Mouse (Mus musculus) midbrain, embryonic 15.5 days (tissue): ENCODE measurements around the gene 1700012B09Rik. TPM values are rescaled to one million over a fixed set of nuclear protein-coding genes. Genes with fewer than 3 reads are reported as not detected.
A peak's percentile ranks its signal among the peaks of the same experiment; 100 is the strongest.

Experiments
- ATAC-seq: fragments of 200-750 bp; cut with Nextera tagmentation; replicated peaks from 2 replicates; pipeline ENCODE4 v1.8.0; 2017; ENCODE audit warnings: moderate TSS enrichment
- H3K27ac ChIP-seq: fragments of 300-500 bp; sonication (generic); 2 replicates; pipeline ENCODE4 v1.5.1; 2015; ENCODE audit warnings: mild to moderate bottlenecking, inconsistent platforms
- H3K27me3 ChIP-seq: fragments of 300-500 bp; sonication (generic); replicated peaks from 2 replicates; pipeline ENCODE4 v1.6.1; 2015; ENCODE audit warnings: inconsistent platforms
- H3K36me3 ChIP-seq: fragments of 300-500 bp; sonication (generic); replicated peaks from 2 replicates; pipeline ENCODE4 v1.6.1; 2015; ENCODE audit warnings: inconsistent platforms
- H3K4me1 ChIP-seq: fragments of 300-500 bp; sonication (generic); 2 replicates; pipeline ENCODE4 v1.6.1; 2015; ENCODE audit warnings: inconsistent platforms
- H3K4me2 ChIP-seq: fragments of 300-500 bp; sonication (generic); 2 replicates; pipeline ENCODE4 v1.6.1; 2015; ENCODE audit warnings: inconsistent platforms, mild to moderate bottlenecking, moderate library complexity
- H3K4me3 ChIP-seq: fragments of 300-500 bp; sonication (generic); 2 replicates; pipeline ENCODE4 v1.5.1; 2015; ENCODE audit warnings: mild to moderate bottlenecking, inconsistent platforms
- H3K9ac ChIP-seq: fragments of 300-500 bp; sonication (generic); 2 replicates; pipeline ENCODE4 v1.6.1; 2015; ENCODE audit warnings: mild to moderate bottlenecking, inconsistent platforms
- H3K9me3 ChIP-seq: fragments of 300-500 bp; sonication (generic); 2 replicates; pipeline ENCODE4 v1.6.1; 2016; ENCODE audit warnings: inconsistent platforms
- WGBS: fragments of 180-500 bp; shearing (Covaris S2); methylation state at CpG from one replicate; pipeline ENCODE4 v1.1.7; 2015; ENCODE audit warnings: mixed read lengths; 5-methylcytosine and 5-hydroxymethylcytosine counted together
- polyA plus RNA-seq: library from polyadenylated mRNA; unstranded; fragments of >200 nt; fragmentation: Nextera tagmentation; extraction: Ambion mirVana; gene quantifications from 2 replicates; pipeline ENCODE4 v1.2.1, GENCODE M21; 2015

Gene 1700012B09Rik
- polyA plus RNA-seq, 1 experiment from 2014 or later: 3.7 TPM

DNA sequence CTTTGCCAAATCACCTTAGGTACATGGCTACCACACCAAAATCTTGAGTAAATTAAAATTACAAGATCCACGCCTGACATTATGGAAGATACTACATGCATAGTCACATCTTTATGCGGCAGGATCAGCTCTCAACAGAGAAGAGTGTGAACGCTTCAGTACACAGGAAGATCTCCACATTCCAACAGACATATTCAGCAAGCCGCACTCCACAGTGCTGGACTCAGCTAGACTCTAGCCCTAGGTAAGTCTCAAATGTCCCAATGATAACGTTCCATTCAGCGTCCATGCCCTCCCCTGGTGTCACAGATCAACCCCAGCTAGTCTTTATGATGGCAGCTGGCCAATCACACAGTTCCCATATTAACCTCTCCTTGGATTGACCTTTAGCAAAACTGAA is 44.8 kb downstream of the 1700012B09Rik start:
- Histone ChIP-seq H3K4me3 (no peak overlapping the region), H3K9me3 (no peaks in the 10 kb centered on the region), H3K4me2 (no peak overlapping the region), H3K4me1 (no peaks in the 10 kb centered on the region), H3K9ac (no peak overlapping the region), H3K27me3 (no peaks in the 10 kb centered on the region), H3K36me3 (no peaks in the 10 kb centered on the region), H3K27ac (no peak overlapping the region)
- no peak for ATAC-seq
- WGBS: 88% methylated on average over 6 of the region's 6 CpGs

- no peaks in the 10 kb centered on the region for H3K4me1 ChIP-seq
- no peaks in the 10 kb centered on the region for H3K36me3 ChIP-seq
- no peak overlapping the region for H3K4me2 ChIP-seq
- no peak overlapping the region for H3K9ac ChIP-seq
- H3K9me3 ChIP-seq: no peaks in the 10 kb centered on the region
- WGBS: 82% methylated on average over 5 of the region's 5 CpGs
- ATAC-seq: no peak
- no peaks in the 10 kb centered on the region; the same call in 1 of the 2 replicates for H3K27me3 ChIP-seq
- no peak overlapping the region for H3K27ac ChIP-seq
- no peak overlapping the region for H3K4me3 ChIP-seq
Measured at GRCm38 (mm10) chr9:14724755-14725420, 45.9 kb downstream of the 1700012B09Rik start.

DNA sequence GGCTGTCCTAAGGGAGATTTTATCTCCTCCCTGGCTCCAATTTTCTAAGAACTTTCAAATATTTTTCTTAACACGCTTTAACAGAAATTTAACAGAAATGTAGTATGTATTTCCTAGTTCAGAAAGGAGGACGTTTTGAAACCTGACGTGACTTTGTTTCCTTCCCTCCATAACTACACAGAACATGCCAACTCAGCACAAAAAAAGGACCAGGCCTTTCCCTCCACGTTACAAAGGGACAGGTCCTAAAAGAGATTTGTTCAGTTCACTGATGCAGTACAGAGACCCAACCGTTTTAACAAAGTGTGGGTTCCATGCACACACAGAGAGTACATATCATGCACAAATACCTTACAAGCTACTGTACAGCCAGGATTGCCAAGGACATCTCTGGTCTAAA is 49.2 kb downstream of the 1700012B09Rik start:
- no peak for ATAC-seq
- H3K4me1 ChIP-seq: no peaks in the 10 kb centered on the region; the same call in 1 of the 2 replicates
- H3K36me3 ChIP-seq: no peaks in the 10 kb centered on the region
- H3K9ac ChIP-seq: no peak overlapping the region
- no peaks in the 10 kb centered on the region for H3K9me3 ChIP-seq
- H3K4me3 ChIP-seq: no peak overlapping the region
- WGBS: 78% methylated on average over 5 of the region's 5 CpGs
- no peak overlapping the region for H3K4me2 ChIP-seq
- no peaks in the 10 kb centered on the region; the same call in 1 of the 2 replicates for H3K27me3 ChIP-seq
- H3K27ac ChIP-seq: no peak overlapping the region

DNA sequence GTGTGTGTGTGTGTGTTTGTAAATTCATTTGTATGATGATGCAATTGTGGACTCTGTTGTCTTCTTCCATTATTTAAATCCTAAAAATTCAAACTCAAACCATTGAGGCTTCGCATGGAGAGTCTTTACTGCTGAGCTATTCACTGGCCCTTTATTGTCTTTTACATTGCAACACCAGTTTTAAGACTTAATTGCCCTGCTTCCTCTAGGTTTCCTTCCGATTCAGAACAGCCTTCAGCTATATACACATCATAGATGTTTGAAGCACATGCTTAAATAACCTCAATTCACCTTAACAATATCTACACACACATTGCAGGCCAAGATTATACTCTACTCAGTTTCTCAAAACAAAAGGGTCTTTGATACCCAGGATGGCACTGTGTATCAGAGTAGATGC is 50.4 kb downstream of the 1700012B09Rik start:
- no peaks in the 10 kb centered on the region for H3K36me3 ChIP-seq
- WGBS: 76% methylated on average over 2 of the region's 2 CpGs
- H3K27me3 ChIP-seq: no peaks in the 10 kb centered on the region; the same call in 1 of the 2 replicates
- no peak overlapping the region for H3K9ac ChIP-seq
- no peak for ATAC-seq
- no peaks in the 10 kb centered on the region for H3K9me3 ChIP-seq
- H3K4me1 ChIP-seq: no peaks in the 10 kb centered on the region; the same call in 1 of the 2 replicates
- no peak overlapping the region for H3K27ac ChIP-seq
- H3K4me2 ChIP-seq: no peak overlapping the region
- H3K4me3 ChIP-seq: no peak overlapping the region

- Histone ChIP-seq H3K9ac (no peak overlapping the region), H3K27me3 (no peaks in the 10 kb centered on the region; the same call in 1 of the 2 replicates), H3K36me3 (no peaks in the 10 kb centered on the region), H3K27ac (no peak overlapping the region), H3K4me2 (no peak overlapping the region), H3K4me1 (no peaks in the 10 kb centered on the region; the same call in 1 of the 2 replicates), H3K9me3 (no peaks in the 10 kb centered on the region), H3K4me3 (no peak overlapping the region)
- ATAC-seq: no peak
Measured at GRCm38 (mm10) chr9:14718332-14718691, 52.5 kb downstream of the 1700012B09Rik start.

DNA sequence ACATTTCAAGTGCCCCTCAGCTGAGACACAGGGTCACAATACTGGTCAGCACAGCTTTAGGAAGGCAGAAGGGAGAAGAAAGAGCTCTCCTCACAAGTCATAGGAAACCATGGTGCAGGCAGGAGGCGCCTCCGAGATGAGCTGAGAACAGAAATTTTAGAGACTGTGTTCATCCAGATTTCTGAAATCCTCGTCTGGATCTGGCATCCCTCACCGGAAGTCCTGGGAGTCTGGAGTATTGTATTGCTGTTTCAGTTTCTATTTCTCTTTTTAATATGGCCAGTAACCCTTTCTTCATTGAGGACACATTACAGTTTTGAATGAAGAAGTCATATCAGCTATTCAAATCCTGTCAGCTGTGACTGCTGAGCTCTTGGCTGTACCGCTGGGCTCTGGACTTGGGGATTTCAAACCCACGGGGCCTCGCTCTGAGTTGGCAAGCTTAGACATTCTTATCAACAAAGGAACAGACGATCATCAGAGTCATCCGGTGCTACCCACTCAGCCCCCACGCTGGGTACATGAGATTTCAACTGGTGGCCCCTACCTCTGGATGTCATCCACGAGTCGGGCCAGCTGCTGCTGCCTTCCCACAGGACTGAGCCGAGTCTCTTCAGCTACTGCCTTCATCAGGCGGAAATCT is 53.0 kb downstream of the 1700012B09Rik start:
- H3K9ac ChIP-seq: no peak overlapping the region
- H3K27me3 ChIP-seq: no peaks in the 10 kb centered on the region; the same call in 1 of the 2 replicates
- WGBS: 34% methylated on average over 14 of the region's 14 CpGs
- peak; percentile 86 for ATAC-seq
- H3K4me2 ChIP-seq: no peak overlapping the region
- no peaks in the 10 kb centered on the region for H3K9me3 ChIP-seq
- H3K36me3 ChIP-seq: no peaks in the 10 kb centered on the region
- no peak overlapping the region for H3K4me3 ChIP-seq
- no peaks in the 10 kb centered on the region; the same call in 1 of the 2 replicates for H3K4me1 ChIP-seq
- no peak overlapping the region for H3K27ac ChIP-seq

GRCm38 (mm10) chr9:14715258-14715657 is 55.6 kb downstream of the 1700012B09Rik start:
- Histone ChIP-seq H3K36me3 (no peaks in the 10 kb centered on the region), H3K4me2 (no peak overlapping the region), H3K27ac (no peak overlapping the region), H3K27me3 (no peaks in the 10 kb centered on the region; the same call in 1 of the 2 replicates), H3K4me3 (no peak overlapping the region), H3K9ac (no peak overlapping the region), H3K9me3 (no peaks in the 10 kb centered on the region), H3K4me1 (no peaks in the 10 kb centered on the region; the same call in 1 of the 2 replicates)
- 90% methylated on average over 15 of the region's 15 CpGs for WGBS
- ATAC-seq: no peak

- Histone ChIP-seq H3K36me3 (no peaks in the 10 kb centered on the region), H3K27me3 (no peaks in the 10 kb centered on the region), H3K4me1 (no peaks in the 10 kb centered on the region), H3K27ac (no peak overlapping the region), H3K4me3 (no peak overlapping the region), H3K9ac (no peak overlapping the region), H3K9me3 (no peaks in the 10 kb centered on the region), H3K4me2 (no peak overlapping the region)
- 92% methylated on average over 3 of the region's 3 CpGs for WGBS
- ATAC-seq: no peak
Measured at GRCm38 (mm10) chr9:14710910-14711309, 59.9 kb downstream of the 1700012B09Rik start.

Other genes with a start within 250 kb of the 1700012B09Rik start
- gene Amotl1, start 126.0 kb downstream of the 1700012B09Rik start, polyA plus RNA-seq: 10.6 and 11.8 TPM in 2 replicates
- gene Piwil4, start 30.3 kb downstream of the 1700012B09Rik start, polyA plus RNA-seq: 0.34 and 0.66 TPM in 2 replicates
- 2.1 and 2.2 TPM in 2 replicates for gene Fut4, start 18.6 kb downstream of the 1700012B09Rik start, polyA plus RNA-seq
- gene Mre11a, start 13.6 kb upstream of the 1700012B09Rik start, polyA plus RNA-seq: 11.3 and 11.5 TPM in 2 replicates
- gene Ankrd49, start 13.8 kb upstream of the 1700012B09Rik start, polyA plus RNA-seq: 26.6 and 29.3 TPM in 2 replicates
- gene Gpr83, start 89.2 kb upstream of the 1700012B09Rik start, polyA plus RNA-seq: 3.1 and 3.3 TPM in 2 replicates
- gene Izumo1r, start 132.9 kb upstream of the 1700012B09Rik start, polyA plus RNA-seq: not detected in 2 replicates